Mouse (Mus musculus) left cerebral cortex, adult 6 months (tissue): Measurements from ENCODE around the gene Oprl1. TPM values are rescaled to one million over a fixed set of nuclear protein-coding genes. Genes with fewer than 3 reads are reported as not detected.

Experiments used
- long read RNA-seq, 2 experiments: library from polyadenylated mRNA; unstranded; transcript quantifications; one replicate each; pipeline ENCODE4 v2.0.0; 2019 to 2020
- polyA plus RNA-seq: library from polyadenylated mRNA; unstranded; fragments of <200 nt; fragmentation: Nextera tagmentation; gene quantifications from 2 replicates; pipeline ENCODE4 v1.2.3, GENCODE M21; 2021

Oprl1 gene
- polyA plus RNA-seq: 19.1 and 27.8 TPM in 2 replicates
- long read RNA-seq, experiment 1, transcript Oprl1-209 (5 exons, 3,102 nt): minor isoform, 14 of 147 reads
- long read RNA-seq, experiment 1, transcript Oprl1-201 (4 exons, 2,999 nt): major isoform, 65 of 147 reads
- long read RNA-seq, experiment 1, transcript Oprl1-202 (5 exons, 2,971 nt): minor isoform, 30 of 147 reads
- long read RNA-seq, experiment 1, partial matches to known transcripts: 3 of 147 reads
- long read RNA-seq, experiment 1, other reads (novel, unspliced or antisense): 26 of 147 reads
- long read RNA-seq, experiment 2, transcript Oprl1-201 (4 exons, 2,999 nt): major isoform, 13 of 32 reads
- long read RNA-seq, experiment 2, transcript Oprl1-202 (5 exons, 2,971 nt): minor isoform, 6 of 32 reads
- long read RNA-seq, experiment 2, partial matches to known transcripts: 7 of 32 reads
- long read RNA-seq, experiment 2, other reads (novel, unspliced or antisense): 3 of 32 reads

GRCm38 (mm10) chr2:181714903-181715326, at the start of gene Oprl1:
TSS of gene Oprl1 (plus strand) at chr2:181715016.

DNA sequence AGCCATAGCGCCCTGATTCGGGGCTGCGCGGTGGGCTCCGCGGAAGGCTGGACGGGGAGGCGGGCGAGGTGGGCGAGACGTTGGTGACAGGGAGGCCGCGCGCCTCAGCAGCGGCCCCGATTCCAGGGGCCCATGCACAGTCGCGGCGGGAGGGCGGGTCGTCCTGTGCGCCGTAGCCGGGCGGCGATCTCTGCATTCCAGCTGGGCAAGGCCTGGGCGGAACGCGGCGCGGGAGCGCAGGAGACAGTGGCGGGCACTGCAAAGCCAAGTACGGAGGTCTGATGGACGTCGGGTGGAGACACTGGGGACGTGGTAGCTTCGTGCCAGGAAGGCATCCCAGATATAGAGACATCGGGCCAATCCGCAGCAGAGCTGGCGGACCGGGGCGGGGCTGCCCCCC, 43.5 kb upstream of the Oprl1 start, which contains the start of gene Sox18:
Gene Sox18, minus strand, starts transcription at position 315 of the 400 bp plus-strand sequence.

DNA sequence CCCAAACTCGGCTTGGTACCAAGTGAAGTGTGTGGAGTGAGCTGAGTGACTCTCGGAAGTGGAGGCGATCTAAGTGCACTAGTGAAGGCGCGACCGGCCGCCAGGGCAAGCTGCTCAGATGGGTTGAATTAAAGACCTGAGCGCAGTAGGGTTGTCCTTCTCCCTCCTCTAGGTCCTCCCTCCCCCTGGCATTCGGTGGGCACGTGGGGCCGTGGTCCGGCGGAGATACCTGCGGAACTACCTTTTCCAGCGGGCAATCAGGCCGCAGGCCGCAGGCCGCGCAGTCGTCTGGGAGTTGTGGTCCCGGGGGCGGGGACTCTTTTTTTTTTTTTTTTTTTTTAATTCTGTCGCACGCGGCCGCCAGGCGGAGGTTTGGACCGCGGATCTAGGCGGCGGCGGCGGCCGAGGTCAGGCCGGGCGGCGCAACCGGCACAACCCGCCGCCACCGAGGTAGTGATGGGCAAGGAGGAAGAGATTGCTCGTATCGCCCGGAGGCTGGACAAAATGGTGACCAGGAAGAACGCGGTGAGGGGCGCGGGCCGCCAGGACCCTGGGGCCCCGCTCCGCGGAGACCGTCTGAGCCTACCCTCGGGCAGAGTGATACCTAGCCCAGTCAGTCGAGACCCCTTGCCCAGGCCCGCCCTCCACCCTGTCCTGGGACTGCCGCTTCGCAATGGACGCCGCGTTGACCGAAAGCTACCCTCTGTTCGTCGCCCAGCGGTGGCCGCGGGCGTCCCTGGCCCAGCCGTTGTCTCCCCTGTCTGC, 34.7 kb upstream of the Oprl1 start, which contains the start of gene Tcea2:
Gene Tcea2, plus strand, starts transcription at position 360 of the 765 bp plus-strand sequence.

DNA sequence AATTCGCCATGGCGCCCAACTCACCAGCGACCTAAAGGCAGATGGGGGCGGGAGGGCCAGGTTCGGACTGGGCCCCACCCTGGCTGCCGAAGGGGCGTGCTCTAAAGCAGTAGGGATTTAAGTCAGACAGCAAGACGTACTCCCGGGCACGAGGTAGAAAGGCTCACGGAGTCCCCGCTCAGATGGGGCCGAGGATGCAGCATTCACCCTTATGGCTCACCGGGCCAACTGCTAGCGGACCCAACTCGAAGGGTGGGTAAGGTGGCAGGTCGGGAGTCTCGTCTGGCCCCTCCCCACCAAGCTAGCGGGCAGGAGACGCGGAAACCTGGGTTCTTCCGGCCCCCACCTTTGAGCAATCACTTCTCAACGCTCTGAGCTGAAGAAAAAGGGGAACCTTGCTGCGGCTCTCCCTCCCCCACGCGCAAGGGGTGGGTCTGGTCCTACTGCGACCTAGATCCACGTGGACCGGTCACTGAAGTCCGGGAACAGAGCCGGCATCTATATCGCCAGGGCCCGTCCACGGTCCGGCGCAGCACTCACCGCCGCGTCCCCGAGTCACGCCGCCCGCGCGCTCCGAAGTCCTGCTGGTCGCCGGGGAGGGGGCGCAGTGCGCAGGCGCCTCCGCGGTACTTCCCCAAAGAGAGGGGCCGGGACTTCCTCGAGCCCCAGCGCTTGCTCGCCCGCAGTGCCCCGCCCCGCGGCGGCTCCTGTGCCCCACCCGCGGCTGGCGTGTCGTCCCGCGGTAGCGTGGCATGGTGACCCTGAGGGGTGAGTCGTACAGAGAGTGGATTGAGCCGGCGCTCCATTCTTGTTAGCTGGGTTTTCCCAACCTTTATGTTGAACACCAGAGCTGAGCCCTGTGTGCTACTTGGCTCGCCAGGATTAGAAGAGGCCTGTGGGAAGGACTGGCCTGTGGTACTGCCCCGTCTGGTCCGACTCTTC, 21.2 kb upstream of the Oprl1 start, which contains the start of gene Rgs19:
Gene Rgs19, minus strand, starts transcription at position 639 of the 942 bp plus-strand sequence.

DNA sequence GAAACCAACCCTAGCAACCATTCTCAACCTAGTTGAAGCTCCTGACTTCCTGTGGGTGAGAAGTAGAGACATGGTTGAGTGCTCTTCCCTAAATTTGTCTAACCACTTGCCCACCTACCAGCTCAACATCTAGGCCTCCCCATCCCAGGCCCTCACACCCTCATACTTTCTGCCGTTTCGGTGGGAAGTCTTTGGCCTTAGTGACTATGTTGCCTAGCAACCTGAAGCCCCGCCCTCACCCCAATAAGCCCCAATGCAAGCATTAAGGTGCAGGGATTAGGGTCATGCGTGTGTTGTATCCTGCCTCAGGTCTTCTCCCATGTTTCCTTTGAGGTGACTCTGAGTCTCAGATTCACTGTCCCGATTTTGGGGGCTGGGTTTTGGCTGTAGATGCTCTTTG, 16.6 kb upstream of the Oprl1 start, which contains the start of gene Lkaaear1:
Gene Lkaaear1, minus strand, starts transcription at position 202 of the 400 bp plus-strand sequence.

GRCm38 (mm10) chr2:181763006-181763830, 48.4 kb downstream of the Oprl1 start, which contains the start of gene Myt1:
TSS of gene Myt1 (plus strand) at chr2:181763332.

Other genes with a start within 250 kb of the Oprl1 start
- not detected in 2 replicates for gene Abhd16b, start 221.8 kb upstream of the Oprl1 start, polyA plus RNA-seq
- gene Tpd52l2, start 217.9 kb upstream of the Oprl1 start, polyA plus RNA-seq: 95.7 and 115 TPM in 2 replicates
- gene Dnajc5, start 194.5 kb upstream of the Oprl1 start, polyA plus RNA-seq: 117 and 129 TPM in 2 replicates
- gene Uckl1, start 130.1 kb upstream of the Oprl1 start, polyA plus RNA-seq: 28.6 and 32.5 TPM in 2 replicates
- gene Prpf6, start 123.1 kb upstream of the Oprl1 start, polyA plus RNA-seq: 27.5 and 46.4 TPM in 2 replicates
- gene Zfp512b, start 122.2 kb upstream of the Oprl1 start, polyA plus RNA-seq: 8.0 and 18.5 TPM in 2 replicates
- gene Samd10, start 115.8 kb upstream of the Oprl1 start, polyA plus RNA-seq: 19.1 and 21.8 TPM in 2 replicates
- not detected in 2 replicates for gene Gm29797, start 58.0 kb upstream of the Oprl1 start, polyA plus RNA-seq
- gene Sox18, start 43.4 kb upstream of the Oprl1 start, polyA plus RNA-seq: 2.4 and 3.0 TPM in 2 replicates
- 52.7 and 76.3 TPM in 2 replicates for gene Tcea2, start 34.7 kb upstream of the Oprl1 start, polyA plus RNA-seq
- 32.3 and 45.8 TPM in 2 replicates for gene Rgs19, start 21.0 kb upstream of the Oprl1 start, polyA plus RNA-seq
- not detected in 2 replicates for gene Lkaaear1, start 16.6 kb upstream of the Oprl1 start, polyA plus RNA-seq
- 0.45 and 0.64 TPM in 2 replicates for gene Myt1, start 48.3 kb downstream of the Oprl1 start, polyA plus RNA-seq
- gene Pcmtd2, start 122.8 kb downstream of the Oprl1 start, polyA plus RNA-seq: 17.1 and 23.6 TPM in 2 replicates
- gene Polr3k, start 149.3 kb downstream of the Oprl1 start, polyA plus RNA-seq: 37.5 and 43.0 TPM in 2 replicates